Mouse (Mus musculus) liver, embryonic 13.5 days (tissue): Measurements from ENCODE around the gene Gabpb2. TPM values are rescaled to one million over a fixed set of nuclear protein-coding genes. Genes with fewer than 3 reads are reported as not detected.

Experiments used
- ATAC-seq: fragments of 200-750 bp; cut with Nextera tagmentation; 2 replicates; pipeline ENCODE4 v1.8.0; 2017; ENCODE audit warnings: low read depth, mild to moderate bottlenecking, moderate number of reproducible peaks, moderate library complexity
- DNase-seq: peaks from one replicate; pipeline ENCODE4 v3.0.0; 2022
- H3K27ac ChIP-seq: fragments of 300-500 bp; sonication (generic); 2 replicates; pipeline ENCODE4 v1.5.1; 2015; ENCODE audit warnings: moderate library complexity, mild to moderate bottlenecking, inconsistent platforms
- H3K27me3 ChIP-seq: fragments of 300-500 bp; sonication (generic); 2 replicates; pipeline ENCODE4 v1.6.1; 2015; ENCODE audit warnings: mild to moderate bottlenecking, inconsistent platforms
- H3K36me3 ChIP-seq: fragments of 300-500 bp; sonication (generic); 2 replicates; pipeline ENCODE4 v1.6.1; 2015; ENCODE audit warnings: mild to moderate bottlenecking, inconsistent platforms
- H3K4me1 ChIP-seq: fragments of 300-500 bp; sonication (generic); replicated peaks from 2 replicates; pipeline ENCODE4 v1.6.1; 2015; ENCODE audit warnings: inconsistent platforms
- H3K4me2 ChIP-seq: fragments of 300-500 bp; sonication (generic); 2 replicates; pipeline ENCODE4 v1.6.1; 2015; ENCODE audit warnings: inconsistent platforms, mild to moderate bottlenecking, moderate library complexity
- H3K4me3 ChIP-seq: fragments of 300-500 bp; sonication (generic); replicated peaks from 2 replicates; pipeline ENCODE4 v1.5.1; 2015; ENCODE audit warnings: mild to moderate bottlenecking, inconsistent platforms
- H3K9ac ChIP-seq: fragments of 300-500 bp; sonication (generic); 2 replicates; pipeline ENCODE4 v1.6.1; 2015; ENCODE audit warnings: mild to moderate bottlenecking, inconsistent platforms
- H3K9me3 ChIP-seq: fragments of 300-500 bp; sonication (generic); replicated peaks from 2 replicates; pipeline ENCODE4 v1.6.1; 2016; ENCODE audit warnings: inconsistent platforms
- WGBS: fragments of 180-500 bp; shearing (Covaris S2); methylation state at CpG from one replicate; pipeline ENCODE4 v1.1.7; 2015; ENCODE audit not compliant: insufficient replicate concordance; 5-methylcytosine and 5-hydroxymethylcytosine counted together
- polyA plus RNA-seq: library from polyadenylated mRNA; unstranded; fragments of >200 nt; fragmentation: Nextera tagmentation; extraction: Ambion mirVana; gene quantifications from 2 replicates; pipeline ENCODE4 v1.2.1, GENCODE M21; 2015

Gene Gabpb2
- polyA plus RNA-seq, 1 experiment from 2014 or later, result 6.9 TPM

DNA sequence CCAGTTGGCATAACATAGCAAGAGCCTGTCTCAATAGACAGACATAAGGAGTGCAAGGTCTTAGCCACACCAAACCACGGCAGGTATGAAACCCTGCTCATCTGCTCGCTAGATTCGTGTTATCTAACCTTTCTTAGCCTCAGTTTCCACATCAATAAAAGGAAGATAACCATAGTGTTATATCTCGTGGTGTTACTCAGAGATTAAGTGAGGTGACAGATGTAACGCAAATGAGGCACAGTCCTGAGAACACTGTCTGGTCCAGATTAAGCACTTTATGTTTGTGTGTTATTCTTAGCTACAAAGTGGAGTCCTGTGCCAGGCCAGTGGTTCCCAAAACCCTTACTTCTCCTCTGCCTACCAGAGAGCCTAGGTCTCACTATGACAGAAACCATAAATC, 52.9 kb downstream of the Gabpb2 start:
- DNase-seq (no peak), ATAC-seq (no peak)
- Histone ChIP-seq H3K27ac (no peak overlapping the region), H3K9me3 (no peaks in the 10 kb centered on the region), H3K4me2 (no peak overlapping the region), H3K27me3 (peaks cover 75% of the 10 kb centered on the region), H3K4me1 (peaks cover 23% of the 10 kb centered on the region), H3K36me3 (no peaks in the 10 kb centered on the region), H3K9ac (no peak overlapping the region), H3K4me3 (no peak overlapping the region)
- WGBS, result 28% methylated on average over 5 of the region's 5 CpGs

DNA sequence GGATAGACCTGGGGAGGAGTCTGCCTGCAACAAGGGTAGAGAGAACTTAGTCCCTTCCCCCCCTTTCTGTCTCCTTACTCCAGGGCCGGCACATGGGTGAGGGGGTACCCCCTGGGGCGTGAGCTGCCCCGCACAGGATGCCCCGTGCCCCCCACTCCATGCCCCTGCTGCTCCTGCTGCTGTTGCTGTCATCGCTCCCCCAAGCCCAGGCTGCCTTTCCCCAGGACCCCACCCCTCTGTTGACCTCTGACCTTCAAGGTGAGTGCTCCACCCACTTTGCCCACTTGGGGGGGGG, 53.5 kb downstream of the Gabpb2 start:
- no peak overlapping the region for H3K4me3 ChIP-seq
- no peak overlapping the region for H3K27ac ChIP-seq
- WGBS, result 55% methylated on average over 5 of the region's 5 CpGs
- peaks cover 30% of the 10 kb centered on the region for H3K4me1 ChIP-seq
- H3K9ac ChIP-seq, result no peak overlapping the region
- DNase-seq, result no peak
- H3K4me2 ChIP-seq, result no peak overlapping the region
- H3K27me3 ChIP-seq, result peaks cover 73% of the 10 kb centered on the region
- no peaks in the 10 kb centered on the region for H3K9me3 ChIP-seq
- ATAC-seq, result no peak
- no peaks in the 10 kb centered on the region for H3K36me3 ChIP-seq

DNA sequence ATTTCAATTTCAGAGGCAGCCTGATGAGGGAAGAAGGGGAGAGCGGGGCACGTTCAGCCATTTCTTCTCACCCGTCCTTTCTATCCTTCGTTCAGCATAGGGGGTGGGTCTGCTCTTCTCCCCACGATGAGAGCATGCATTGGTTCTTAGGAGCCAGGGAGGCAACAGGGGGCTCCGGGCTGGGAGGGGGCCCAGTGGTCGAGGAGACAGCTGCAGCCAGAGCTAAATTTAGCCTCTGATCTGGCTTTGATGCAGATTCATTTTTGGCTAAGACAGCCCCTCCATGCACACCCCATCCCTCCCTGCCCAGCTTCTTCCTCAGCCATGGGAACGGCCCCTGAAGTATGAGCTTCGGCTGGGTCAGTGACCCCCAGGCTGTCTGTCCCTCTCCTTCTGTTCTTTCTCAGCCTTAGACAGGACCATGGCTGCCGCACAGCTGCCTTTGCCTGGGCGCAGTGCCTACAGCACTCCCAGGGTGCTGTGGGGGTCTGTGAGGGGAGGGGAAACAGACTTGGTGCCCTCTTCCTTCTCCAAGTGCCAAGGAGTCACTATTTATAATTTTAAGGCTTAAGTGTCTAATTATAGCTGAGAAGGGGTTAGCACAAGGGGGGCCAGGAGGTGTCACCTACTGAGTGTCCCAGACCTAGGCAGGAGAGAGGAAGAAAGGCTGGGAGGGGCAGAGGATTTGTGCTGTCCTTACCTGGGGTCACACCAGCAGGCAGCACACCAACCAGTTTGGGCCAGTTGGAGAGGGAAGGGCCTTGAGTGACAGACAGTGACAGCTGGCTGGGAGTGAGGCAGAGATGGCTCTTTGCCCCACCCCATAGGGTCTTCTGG, 54.1 kb downstream of the Gabpb2 start:
- Histone ChIP-seq H3K9me3 (no peaks in the 10 kb centered on the region), H3K9ac (no peak overlapping the region), H3K4me2 (no peak overlapping the region), H3K4me3 (no peak overlapping the region), H3K36me3 (no peaks in the 10 kb centered on the region), H3K4me1 (peaks cover 32% of the 10 kb centered on the region), H3K27me3 (peaks cover 74% of the 10 kb centered on the region), H3K27ac (no peak overlapping the region)
- 63% methylated on average over 11 of the region's 11 CpGs for WGBS
- ATAC-seq, result no peak
- DNase-seq, result no peak

- Histone ChIP-seq H3K27me3 (peaks cover 61% of the 10 kb centered on the region), H3K9me3 (no peaks in the 10 kb centered on the region), H3K27ac (no peak overlapping the region), H3K4me1 (peaks cover 32% of the 10 kb centered on the region), H3K4me2 (no peak overlapping the region), H3K4me3 (no peak overlapping the region), H3K36me3 (no peaks in the 10 kb centered on the region), H3K9ac (no peak overlapping the region)
- DNase-seq, result no peak
- 60% methylated on average over 2 of the region's 2 CpGs for WGBS
- no peak for ATAC-seq
These were observed 55.4 kb downstream of the Gabpb2 start for GRCm38 (mm10) chr3:95162345-95162628.

DNA sequence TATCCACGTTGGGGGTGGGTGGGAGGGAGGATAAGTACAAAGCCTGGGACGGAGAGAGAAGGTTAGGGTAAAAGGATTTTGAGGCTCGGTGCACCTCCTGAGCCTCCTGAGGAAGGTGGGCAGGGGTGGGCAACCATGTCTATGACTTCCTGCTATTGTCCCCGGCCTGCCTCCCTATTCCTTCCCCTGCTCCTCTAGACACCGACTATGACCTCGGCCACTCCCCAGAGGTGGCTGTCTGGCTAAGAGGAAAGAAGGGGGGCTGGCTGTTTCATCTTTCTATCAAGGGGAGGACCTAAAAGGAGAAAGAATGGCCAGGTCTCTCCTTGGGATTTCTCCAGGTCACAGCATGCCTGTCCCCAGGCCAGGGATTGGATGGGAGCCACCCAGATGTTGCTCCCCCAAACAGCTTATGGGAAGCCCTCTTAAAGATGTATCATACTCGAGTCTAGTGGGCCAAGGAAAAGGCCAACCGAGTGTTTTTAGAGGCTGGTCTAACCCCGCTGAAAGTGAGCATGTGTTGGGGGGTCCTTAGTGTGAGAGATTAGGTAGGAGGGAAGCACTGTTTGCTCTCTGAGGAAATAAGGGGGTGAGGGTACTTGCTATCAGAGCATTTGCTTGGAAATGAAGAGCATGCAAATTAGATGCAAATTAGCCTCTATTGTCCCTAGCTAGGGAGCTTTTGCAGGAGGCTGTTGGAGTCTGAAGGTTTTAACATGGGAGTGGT, 55.9 kb downstream of the Gabpb2 start:
- ATAC-seq (no peak), DNase-seq (no peak)
- peak overlapping the region; percentile 95 for H3K4me2 ChIP-seq
- peaks cover 56% of the 10 kb centered on the region for H3K27me3 ChIP-seq
- H3K27ac ChIP-seq, result no peak overlapping the region
- peak overlapping the region; percentile 68 for H3K4me3 ChIP-seq
- 13% methylated on average over 9 of the region's 9 CpGs for WGBS
- H3K36me3 ChIP-seq, result no peaks in the 10 kb centered on the region
- peaks cover 32% of the 10 kb centered on the region for H3K4me1 ChIP-seq
- H3K9me3 ChIP-seq, result no peaks in the 10 kb centered on the region
- H3K9ac ChIP-seq, result peak overlapping the region; percentile 6; the same call in 1 of the 2 replicates

- H3K4me2 ChIP-seq, result peak overlapping the region; percentile 95
- H3K4me1 ChIP-seq, result peaks cover 32% of the 10 kb centered on the region
- H3K27me3 ChIP-seq, result peaks cover 54% of the 10 kb centered on the region
- H3K4me3 ChIP-seq, result peak overlapping the region; percentile 68
- no peak overlapping the region for H3K27ac ChIP-seq
- H3K9ac ChIP-seq, result peak overlapping the region; percentile 67
- H3K36me3 ChIP-seq, result no peaks in the 10 kb centered on the region
- DNase-seq, result no peak
- WGBS, result 4% methylated on average over 30 of the region's 30 CpGs
- H3K9me3 ChIP-seq, result no peaks in the 10 kb centered on the region
- ATAC-seq, result no peak
These were observed 56.6 kb downstream of the Gabpb2 start for GRCm38 (mm10) chr3:95161041-95161551.

DNA sequence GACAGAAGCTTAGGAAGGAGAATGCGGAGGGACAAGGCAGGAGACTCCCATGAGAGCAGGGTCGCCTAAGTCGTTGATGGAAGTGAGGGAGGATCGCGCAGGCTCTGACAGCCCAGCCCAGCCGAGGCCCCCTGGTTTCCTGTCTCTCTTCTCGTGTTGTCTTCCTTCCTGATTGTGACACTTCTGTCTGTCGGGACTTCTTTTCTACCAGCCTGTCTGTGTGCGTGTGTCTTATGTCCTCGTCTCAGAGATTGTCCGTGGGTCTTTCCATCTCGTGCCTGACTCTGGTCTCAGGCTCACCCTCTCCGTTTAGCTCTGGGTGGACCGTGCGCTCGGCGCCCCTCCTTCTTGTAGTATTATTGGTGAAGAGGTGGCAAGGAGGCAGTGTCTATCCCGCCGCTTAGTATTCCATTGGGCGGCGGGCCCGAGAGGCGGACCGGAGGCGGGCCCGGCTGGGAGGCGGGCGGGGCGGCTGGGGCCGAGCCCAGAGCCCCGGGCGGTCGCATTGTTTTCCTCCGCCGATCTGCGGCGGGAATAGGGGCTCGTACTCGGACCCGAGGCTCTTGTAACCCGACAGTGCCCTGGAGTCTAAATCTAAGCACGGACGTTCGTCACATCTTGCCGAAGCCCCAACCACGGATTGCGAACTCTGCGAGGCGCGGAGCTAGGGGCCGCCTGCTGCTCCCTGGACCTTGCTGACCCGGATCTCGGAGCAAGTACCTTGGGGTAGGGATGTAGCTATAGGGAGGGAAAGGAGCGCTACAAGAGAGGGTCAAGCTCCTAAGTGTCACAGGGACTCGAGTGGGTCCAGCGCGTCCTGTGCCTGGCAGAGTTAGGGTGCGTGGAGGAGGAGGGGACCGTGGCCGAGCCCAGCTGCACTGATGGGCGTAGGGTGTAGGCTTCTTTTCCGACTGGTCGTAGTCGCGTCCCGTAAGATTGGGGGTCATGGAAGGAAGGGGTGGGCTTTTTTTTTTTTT, 57.4 kb downstream of the Gabpb2 start, which contains the start of gene Sema6c:
Sema6c (plus strand) TSS at position 471 of the 977 bp plus-strand sequence.
- Histone ChIP-seq H3K36me3 (no peaks in the 10 kb centered on the region), H3K27me3 (peaks cover 54% of the 10 kb centered on the region), H3K4me2 (peak within 1 kb of the TSS; percentile 95), H3K27ac (no peak within 1 kb of the TSS), H3K4me3 (peak within 1 kb of the TSS; percentile 68), H3K4me1 (peaks cover 32% of the 10 kb centered on the region), H3K9ac (peak within 1 kb of the TSS; percentile 67), H3K9me3 (no peaks in the 10 kb centered on the region)
- under 1% methylated on average over 66 of the region's 66 CpGs for WGBS
- DNase-seq (peak; percentile 83), ATAC-seq (peak; percentile 98)

- peak overlapping the region; percentile 95 for H3K4me2 ChIP-seq
- peak overlapping the region; percentile 68 for H3K4me3 ChIP-seq
- peak overlapping the region; percentile 63 for H3K9ac ChIP-seq
- no peak for DNase-seq
- no peak overlapping the region for H3K27ac ChIP-seq
- H3K27me3 ChIP-seq, result peaks cover 52% of the 10 kb centered on the region
- no peaks in the 10 kb centered on the region for H3K36me3 ChIP-seq
- WGBS, result 9% methylated on average over 8 of the region's 8 CpGs
- no peak for ATAC-seq
- H3K4me1 ChIP-seq, result peaks cover 28% of the 10 kb centered on the region
- H3K9me3 ChIP-seq, result no peaks in the 10 kb centered on the region
These were observed 58.2 kb downstream of the Gabpb2 start for GRCm38 (mm10) chr3:95159511-95159986.

GRCm38 (mm10) chr3:95153874-95154273, 63.8 kb downstream of the Gabpb2 start:
- Histone ChIP-seq H3K4me3 (no peak overlapping the region), H3K36me3 (no peaks in the 10 kb centered on the region), H3K27ac (no peak overlapping the region), H3K27me3 (peaks cover 2% of the 10 kb centered on the region), H3K4me2 (no peak overlapping the region), H3K9ac (no peak overlapping the region), H3K4me1 (no peaks in the 10 kb centered on the region), H3K9me3 (no peaks in the 10 kb centered on the region)
- 0 out of 2 replicates have a peak, but pooled peaks have one; percentile 36 for ATAC-seq
- 31% methylated on average over 4 of the region's 4 CpGs for WGBS
- peak; percentile 51 for DNase-seq

DNA sequence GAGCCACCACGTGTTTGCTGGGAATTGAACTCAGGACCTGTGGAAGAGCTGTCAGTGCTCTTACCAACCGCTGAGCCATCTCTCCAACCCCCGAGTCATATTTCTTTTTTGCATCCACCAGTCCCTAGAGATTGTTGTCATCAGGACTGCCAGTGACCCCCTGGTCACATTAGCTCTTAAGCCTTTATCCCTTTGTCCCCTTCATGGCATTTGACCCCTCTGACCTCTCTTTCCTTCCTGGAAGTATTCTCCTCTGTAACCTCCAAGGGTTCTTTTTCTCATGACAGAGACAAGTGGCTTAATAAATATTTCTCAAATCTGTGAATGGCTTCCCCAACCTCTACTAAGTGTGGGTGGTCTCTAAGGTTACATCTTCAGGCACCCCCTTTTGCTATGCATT, 69.8 kb downstream of the Gabpb2 start:
- no peak for ATAC-seq
- H3K9ac ChIP-seq, result no peak overlapping the region
- 54% methylated on average over 3 of the region's 3 CpGs for WGBS

GRCm38 (mm10) chr3:95142617-95143011, 75.1 kb downstream of the Gabpb2 start:
- no peak overlapping the region for H3K9ac ChIP-seq
- H3K9me3 ChIP-seq, result no peaks in the 10 kb centered on the region
- ATAC-seq, result peak; percentile 72
- H3K27ac ChIP-seq, result no peak overlapping the region
- H3K4me3 ChIP-seq, result peak overlapping the region; percentile 27; the same call in 1 of the 2 replicates
- 9% methylated on average over 5 of the region's 5 CpGs for WGBS
- H3K4me2 ChIP-seq, result peak overlapping the region; percentile 47
- H3K27me3 ChIP-seq, result no peaks in the 10 kb centered on the region
- DNase-seq, result peak; percentile 73
- peaks cover 24% of the 10 kb centered on the region for H3K4me1 ChIP-seq
- peaks cover 17% of the 10 kb centered on the region for H3K36me3 ChIP-seq

More for the DNA sequence above, 69.8 kb downstream of the Gabpb2 start:
- H3K27ac ChIP-seq, result no peak overlapping the region
- H3K9me3 ChIP-seq, result no peaks in the 10 kb centered on the region
- H3K4me1 ChIP-seq, result no peaks in the 10 kb centered on the region
- no peak overlapping the region for H3K4me3 ChIP-seq
- DNase-seq, result no peak
- no peaks in the 10 kb centered on the region for H3K27me3 ChIP-seq
- no peak overlapping the region for H3K4me2 ChIP-seq
- no peaks in the 10 kb centered on the region for H3K36me3 ChIP-seq
